Mouse (Mus musculus) olfactory bulb, adult 2 months (tissue): ENCODE data around the gene Ppm1b. TPM values are rescaled to one million over a fixed set of nuclear protein-coding genes. Genes with fewer than 3 reads are reported as not detected.

Experiments
- H3K27ac ChIP-seq: fragments of 200-500 bp; 2 replicates; pipeline ENCODE4 v1.5.1; 2012; ENCODE audit warnings: low read depth, low read length; ENCODE audit not compliant: insufficient read depth
- H3K4me1 ChIP-seq: fragments of 200-500 bp; 2 replicates; pipeline ENCODE4 v1.6.1; 2012; ENCODE audit warnings: low read length; ENCODE audit not compliant: control insufficient read depth, insufficient read depth
- H3K4me3 ChIP-seq: fragments of 200-500 bp; 2 replicates; pipeline ENCODE4 v1.5.1; 2012; ENCODE audit warnings: mild to moderate bottlenecking, low read depth, low read length, moderate library complexity; ENCODE audit not compliant: insufficient read depth
- CTCF ChIP-seq: fragments of 200-500 bp; IDR thresholded peaks from 2 replicates; pipeline ENCODE4 v1.5.1; 2012; ENCODE audit warnings: low read depth, mild to moderate bottlenecking, low read length, moderate library complexity; ENCODE audit not compliant: insufficient read depth
- POLR2A ChIP-seq: fragments of 200-500 bp; IDR thresholded peaks from 2 replicates; pipeline ENCODE4 v1.6.1; 2012; ENCODE audit warnings: mild to moderate bottlenecking, low read depth, low read length, moderate library complexity; ENCODE audit not compliant: insufficient read depth
- WGBS: fragments of 180-500 bp; shearing (Covaris S2); methylation state at CpG from one replicate; pipeline ENCODE4 v1.1.7; 2018; 5-methylcytosine and 5-hydroxymethylcytosine counted together
- polyA plus RNA-seq: library from polyadenylated mRNA; stranded (reverse); fragments of >200 nt; gene quantifications from 2 replicates; pipeline ENCODE4 v1.2.4, GENCODE M21; 2012; ENCODE audit warnings: low replicate concordance; ENCODE audit not compliant: missing spikeins, insufficient read depth, insufficient read length

Ppm1b gene
- polyA plus RNA-seq, 1 experiment = not detected

GRCm38 (mm10) chr17:84966231-84966630 lies 9.7 kb downstream of the Ppm1b start:
- Histone ChIP-seq H3K27ac (no peak overlapping the region), H3K4me1 (peaks cover 11% of the 10 kb centered on the region; the same call in 1 of the 2 replicates), H3K4me3 (no peak overlapping the region)
- 95% methylated on average over 1 of the region's 1 CpGs for WGBS
- no peak for TF ChIP-seq POLR2A
- no peak for TF ChIP-seq CTCF

GRCm38 (mm10) chr17:84967045-84967444 lies 10.5 kb downstream of the Ppm1b start:
- Histone ChIP-seq H3K27ac (no peak overlapping the region), H3K4me1 (peaks cover 10% of the 10 kb centered on the region; the same call in 1 of the 2 replicates), H3K4me3 (no peak overlapping the region)
- 79% methylated on average over 1 of the region's 1 CpGs for WGBS
- TF ChIP-seq CTCF = no peak
- TF ChIP-seq POLR2A = no peak

GRCm38 (mm10) chr17:84969916-84970315 lies 13.4 kb downstream of the Ppm1b start:
- Histone ChIP-seq H3K4me1 (peaks cover 7% of the 10 kb centered on the region; the same call in 1 of the 2 replicates), H3K4me3 (no peak overlapping the region), H3K27ac (no peak overlapping the region)
- TF ChIP-seq POLR2A = no peak
- no peak for TF ChIP-seq CTCF
- 73% methylated on average over 8 of the region's 8 CpGs for WGBS

- no peak overlapping the region for H3K4me3 ChIP-seq
- WGBS = 68% methylated on average over 1 of the region's 1 CpGs
- no peak overlapping the region for H3K27ac ChIP-seq
- TF ChIP-seq POLR2A = no peak
- no peak for TF ChIP-seq CTCF
- peaks cover 9% of the 10 kb centered on the region for H3K4me1 ChIP-seq
Measured at GRCm38 (mm10) chr17:84981721-84982120, 25.2 kb downstream of the Ppm1b start.

GRCm38 (mm10) chr17:84982735-84983134 lies 26.2 kb downstream of the Ppm1b start:
- Histone ChIP-seq H3K27ac (no peak overlapping the region), H3K4me3 (no peak overlapping the region), H3K4me1 (peaks cover 11% of the 10 kb centered on the region)
- 84% methylated on average over 2 of the region's 2 CpGs for WGBS
- TF ChIP-seq POLR2A (no peak), CTCF (no peak)

- TF ChIP-seq POLR2A = no peak
- TF ChIP-seq CTCF = no peak
- 60% methylated on average over 5 of the region's 5 CpGs for WGBS
Measured at GRCm38 (mm10) chr17:84986368-84986767, 29.8 kb downstream of the Ppm1b start.

GRCm38 (mm10) chr17:84987834-84988410 lies 31.4 kb downstream of the Ppm1b start:
- H3K27ac ChIP-seq = no peak overlapping the region
- H3K4me1 ChIP-seq = peaks cover 10% of the 10 kb centered on the region
- H3K4me3 ChIP-seq = no peak overlapping the region
- TF ChIP-seq POLR2A (no peak), CTCF (no peak)
- WGBS = 89% methylated on average over 3 of the region's 3 CpGs

More at GRCm38 (mm10) chr17:84986368-84986767, 29.8 kb downstream of the Ppm1b start:
- peaks cover 12% of the 10 kb centered on the region for H3K4me1 ChIP-seq
- no peak overlapping the region for H3K4me3 ChIP-seq
- no peak overlapping the region for H3K27ac ChIP-seq

- Histone ChIP-seq H3K4me1 (peaks cover 9% of the 10 kb centered on the region; the same call in 1 of the 2 replicates), H3K4me3 (no peak overlapping the region), H3K27ac (no peak overlapping the region)
- TF ChIP-seq CTCF (no peak), POLR2A (no peak)
Measured at GRCm38 (mm10) chr17:84988514-84988913, 32.0 kb downstream of the Ppm1b start.

- no peak overlapping the region for H3K4me3 ChIP-seq
- no peak overlapping the region for H3K27ac ChIP-seq
- peaks cover 9% of the 10 kb centered on the region; the same call in 1 of the 2 replicates for H3K4me1 ChIP-seq
- TF ChIP-seq POLR2A = no peak
- TF ChIP-seq CTCF = no peak
- WGBS = 65% methylated on average over 6 of the region's 6 CpGs
Measured at GRCm38 (mm10) chr17:84995844-84996243, 39.3 kb downstream of the Ppm1b start.
